Mouse (Mus musculus) hindbrain, embryonic 13.5 days (tissue): ENCODE results near the gene Hand2. TPM values are rescaled to one million over a fixed set of nuclear protein-coding genes. Genes with fewer than 3 reads are reported as not detected.

Source experiments
- ATAC-seq: fragments of 200-750 bp; cut with Nextera tagmentation; 2 replicates; pipeline ENCODE4 v1.8.0; 2017; ENCODE audit warnings: moderate TSS enrichment; ENCODE audit not compliant: low FRiP score
- H3K27ac ChIP-seq: fragments of 300-500 bp; sonication (generic); 2 replicates; pipeline ENCODE4 v1.5.1; 2015; ENCODE audit warnings: inconsistent platforms, mild to moderate bottlenecking, moderate library complexity
- H3K27me3 ChIP-seq: fragments of 300-500 bp; sonication (generic); 2 replicates; pipeline ENCODE4 v1.6.1; 2015; ENCODE audit warnings: mild to moderate bottlenecking, inconsistent platforms
- H3K36me3 ChIP-seq: fragments of 300-500 bp; sonication (generic); 2 replicates; pipeline ENCODE4 v1.6.1; 2015; ENCODE audit warnings: mild to moderate bottlenecking, inconsistent platforms
- H3K4me1 ChIP-seq: fragments of 300-500 bp; sonication (generic); replicated peaks from 2 replicates; pipeline ENCODE4 v1.6.1; 2015; ENCODE audit warnings: inconsistent platforms
- H3K4me2 ChIP-seq: fragments of 300-500 bp; sonication (generic); 2 replicates; pipeline ENCODE4 v1.6.1; 2015; ENCODE audit warnings: inconsistent platforms, mild to moderate bottlenecking, moderate library complexity
- H3K4me3 ChIP-seq: fragments of 300-500 bp; sonication (generic); 2 replicates; pipeline ENCODE4 v1.5.1; 2015; ENCODE audit warnings: mild to moderate bottlenecking, inconsistent platforms
- H3K9ac ChIP-seq: fragments of 300-500 bp; sonication (generic); 2 replicates; pipeline ENCODE4 v1.6.1; 2015; ENCODE audit warnings: mild to moderate bottlenecking, inconsistent platforms
- H3K9me3 ChIP-seq: fragments of 300-500 bp; sonication (generic); 2 replicates; pipeline ENCODE4 v1.6.1; 2016; ENCODE audit warnings: inconsistent platforms
- WGBS: fragments of 180-500 bp; shearing (Covaris S2); methylation state at CpG from one replicate; pipeline ENCODE4 v1.1.7; 2015; 5-methylcytosine and 5-hydroxymethylcytosine counted together
- polyA plus RNA-seq: library from polyadenylated mRNA; unstranded; fragments of >200 nt; fragmentation: Nextera tagmentation; extraction: Ambion mirVana; gene quantifications from 2 replicates; pipeline ENCODE4 v1.2.1, GENCODE M21; 2015

Hand2 gene
- not detected in 2 replicates for polyA plus RNA-seq

DNA sequence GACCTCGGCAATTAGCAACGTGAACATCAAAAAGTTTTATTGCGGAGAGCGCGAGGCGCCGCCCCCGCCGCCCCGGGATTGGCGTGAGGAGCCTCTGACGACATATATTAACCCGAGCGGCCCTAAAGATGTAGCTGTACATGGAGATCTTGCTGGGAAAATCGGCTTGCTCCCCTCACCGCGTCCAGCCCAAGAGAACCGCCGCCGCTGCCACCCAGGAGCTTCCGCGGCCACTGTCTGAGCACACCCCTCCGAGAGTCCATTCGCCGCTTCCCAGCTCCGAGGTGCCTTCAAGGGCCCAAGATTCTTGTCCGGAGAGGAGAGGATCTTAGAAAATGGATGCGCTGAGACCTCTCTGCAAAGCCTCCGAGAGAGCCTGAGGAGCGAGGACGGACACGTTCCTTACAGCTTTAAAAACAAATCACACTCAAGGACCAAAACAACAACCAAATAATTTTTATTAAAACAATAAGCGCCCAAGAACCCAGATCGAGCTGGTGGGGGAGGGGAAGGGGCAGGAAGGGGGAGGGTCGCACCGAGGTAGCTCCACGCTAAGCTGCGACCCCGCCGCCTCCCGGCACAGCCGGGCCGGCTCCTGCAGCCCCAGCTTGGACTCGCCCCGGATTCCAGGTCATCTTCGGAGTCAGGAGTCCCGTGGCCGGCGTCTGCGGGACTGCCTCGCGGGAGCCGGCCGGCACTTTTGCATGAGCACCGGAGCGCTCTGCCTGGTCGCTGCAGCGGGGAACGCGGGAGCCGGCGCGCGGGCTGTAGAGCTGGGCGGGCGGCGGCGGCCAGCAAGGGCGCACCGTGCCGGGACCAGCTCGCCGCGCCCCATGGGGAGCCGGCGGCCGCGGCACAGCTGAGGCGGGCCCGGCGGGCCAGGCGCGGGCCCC, at the start of gene Hand2:
Gene Hand2 (plus strand): TSS at position 133 of the 893 bp plus-strand sequence.
- Histone ChIP-seq H3K27me3 (peaks cover 97% of the 10 kb centered on the region), H3K9me3 (no peaks in the 10 kb centered on the region), H3K4me2 (peak within 1 kb of the TSS; percentile 50), H3K27ac (no peak within 1 kb of the TSS), H3K4me1 (peaks cover 15% of the 10 kb centered on the region), H3K9ac (no peak within 1 kb of the TSS), H3K4me3 (peak within 1 kb of the TSS; percentile 26), H3K36me3 (no peaks in the 10 kb centered on the region)
- WGBS, result under 1% methylated on average over 74 of the region's 83 CpGs
- ATAC-seq, result peak; percentile 58; the same call in 1 of the 2 replicates

DNA sequence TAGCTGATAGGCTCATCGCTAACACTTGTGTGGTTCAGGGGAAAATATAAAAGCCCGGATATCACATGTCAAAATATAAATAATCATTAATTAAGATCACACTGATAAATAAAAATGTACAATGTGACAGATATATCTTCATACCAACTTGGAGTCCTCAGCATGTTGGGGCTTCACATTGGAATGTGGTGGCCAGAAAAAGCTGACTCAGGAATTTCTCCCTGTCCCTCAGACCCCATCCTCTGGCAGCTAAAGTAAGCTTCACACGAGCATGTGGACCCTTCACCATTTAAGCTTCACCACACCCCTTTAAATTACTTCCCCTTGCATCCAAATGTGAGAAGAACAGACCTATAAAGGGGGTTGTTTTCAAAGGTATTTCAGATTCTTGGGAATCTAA, 47.7 kb upstream of the Hand2 start:
- H3K27me3 ChIP-seq, result no peaks in the 10 kb centered on the region
- no peak overlapping the region for H3K4me2 ChIP-seq
- no peak overlapping the region for H3K9ac ChIP-seq
- WGBS, result 74% methylated on average over 3 of the region's 3 CpGs
- no peaks in the 10 kb centered on the region for H3K9me3 ChIP-seq
- H3K4me1 ChIP-seq, result no peaks in the 10 kb centered on the region
- no peak overlapping the region for H3K4me3 ChIP-seq
- H3K27ac ChIP-seq, result no peak overlapping the region
- ATAC-seq, result no peak
- H3K36me3 ChIP-seq, result no peaks in the 10 kb centered on the region

DNA sequence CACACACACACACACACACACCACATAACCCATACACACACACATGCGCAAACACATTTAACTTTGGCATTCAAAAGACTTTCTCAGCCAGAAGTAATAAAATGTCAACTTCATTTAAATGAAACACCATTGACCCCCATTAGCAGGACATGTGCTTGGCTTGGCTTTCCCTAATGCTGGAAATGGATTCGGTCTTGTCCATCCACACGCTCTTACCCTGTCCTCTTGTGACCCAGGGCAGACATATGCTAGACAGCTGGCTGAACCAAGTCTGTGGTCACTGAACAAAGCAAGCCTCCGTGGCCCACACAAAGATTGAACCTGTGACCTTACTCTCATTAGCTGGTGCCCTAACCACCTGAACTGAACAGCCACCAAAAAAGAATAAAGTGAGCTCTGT, 27.3 kb upstream of the Hand2 start:
- H3K4me3 ChIP-seq, result no peak overlapping the region
- no peaks in the 10 kb centered on the region for H3K4me1 ChIP-seq
- no peaks in the 10 kb centered on the region for H3K36me3 ChIP-seq
- H3K4me2 ChIP-seq, result no peak overlapping the region
- H3K9me3 ChIP-seq, result no peaks in the 10 kb centered on the region
- no peak for ATAC-seq
- no peak overlapping the region for H3K27ac ChIP-seq
- no peak overlapping the region for H3K9ac ChIP-seq
- WGBS, result 60% methylated on average over 4 of the region's 4 CpGs
- H3K27me3 ChIP-seq, result no peaks in the 10 kb centered on the region

DNA sequence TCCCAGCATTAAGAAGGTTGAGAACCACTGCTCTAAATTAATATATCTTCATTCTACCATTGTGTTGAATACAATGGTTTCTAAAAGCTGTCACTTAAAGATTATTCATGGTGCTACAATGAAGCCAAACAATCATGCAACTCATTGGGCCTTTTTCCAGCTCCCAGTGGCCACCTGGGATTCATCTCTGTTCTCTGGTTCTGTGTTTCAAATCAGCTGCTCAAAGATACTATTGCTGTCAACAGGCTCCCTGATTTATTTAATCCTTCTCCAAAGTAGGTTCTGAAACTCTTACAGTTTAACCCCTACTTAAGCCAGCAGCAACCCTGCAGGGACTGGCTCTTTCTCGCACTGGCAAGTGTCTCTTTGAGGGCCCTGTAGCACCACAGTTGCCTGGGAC, 17.3 kb upstream of the Hand2 start:
- no peaks in the 10 kb centered on the region for H3K36me3 ChIP-seq
- H3K4me3 ChIP-seq, result no peak overlapping the region
- H3K9me3 ChIP-seq, result no peaks in the 10 kb centered on the region
- no peak overlapping the region for H3K4me2 ChIP-seq
- no peaks in the 10 kb centered on the region for H3K4me1 ChIP-seq
- 50% methylated on average over 1 of the region's 1 CpGs for whole genome bisulfite sequencing
- no peak overlapping the region for H3K27ac ChIP-seq
- H3K27me3 ChIP-seq, result peaks cover 19% of the 10 kb centered on the region
- no peak overlapping the region for H3K9ac ChIP-seq
- ATAC-seq, result no peak

DNA sequence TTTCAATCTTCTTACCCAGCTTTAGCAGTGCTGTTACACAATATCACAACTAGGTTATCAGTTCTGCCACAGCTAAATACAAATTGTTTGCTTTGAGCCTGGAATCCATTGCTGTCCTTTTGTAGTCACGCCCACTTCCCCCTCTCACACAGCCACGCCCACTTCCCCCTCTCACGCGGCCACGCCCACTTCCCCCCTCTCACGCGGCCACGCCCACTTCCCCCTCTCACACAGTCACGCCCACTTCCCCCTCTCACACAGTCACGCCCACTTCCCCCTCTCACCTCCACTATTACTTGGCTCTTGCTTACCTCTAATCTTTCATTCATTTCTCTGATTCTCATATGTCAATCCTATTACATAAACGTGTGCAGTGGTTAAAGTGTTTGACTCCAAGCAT, 15.8 kb upstream of the Hand2 start:
- no peak overlapping the region for H3K27ac ChIP-seq
- H3K9me3 ChIP-seq, result no peaks in the 10 kb centered on the region
- no peaks in the 10 kb centered on the region for H3K4me1 ChIP-seq
- H3K4me3 ChIP-seq, result no peak overlapping the region
- H3K36me3 ChIP-seq, result no peaks in the 10 kb centered on the region
- H3K9ac ChIP-seq, result no peak overlapping the region
- no peak for ATAC-seq
- 61% methylated on average over 11 of the region's 11 CpGs for WGBS
- H3K4me2 ChIP-seq, result no peak overlapping the region
- H3K27me3 ChIP-seq, result peaks cover 28% of the 10 kb centered on the region

DNA sequence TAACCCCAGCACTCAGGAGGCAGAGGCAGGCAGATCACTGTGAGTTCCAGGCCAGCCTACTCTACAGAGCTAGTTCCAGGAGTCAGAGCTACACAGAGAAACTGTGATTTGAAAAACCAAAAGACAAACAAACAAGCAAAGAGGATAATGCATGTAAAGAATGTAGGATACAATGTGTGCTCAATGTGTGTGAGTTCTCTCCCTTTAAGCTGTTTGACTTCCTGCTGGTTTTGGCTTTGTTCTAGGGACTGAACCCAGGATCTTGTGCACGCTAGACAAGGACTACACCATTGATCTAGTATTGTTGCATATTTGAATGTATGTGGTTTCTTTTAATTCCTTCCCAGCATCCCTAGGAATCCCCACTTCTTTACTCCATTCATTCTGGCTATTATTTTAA, 14.3 kb upstream of the Hand2 start:
- no peaks in the 10 kb centered on the region for H3K9me3 ChIP-seq
- H3K9ac ChIP-seq, result no peak overlapping the region
- no peak overlapping the region for H3K4me2 ChIP-seq
- H3K36me3 ChIP-seq, result no peaks in the 10 kb centered on the region
- H3K4me3 ChIP-seq, result no peak overlapping the region
- H3K27ac ChIP-seq, result no peak overlapping the region
- WGBS, result 23% methylated on average over 1 of the region's 1 CpGs
- ATAC-seq, result no peak
- peaks cover 39% of the 10 kb centered on the region for H3K27me3 ChIP-seq
- H3K4me1 ChIP-seq, result no peaks in the 10 kb centered on the region

DNA sequence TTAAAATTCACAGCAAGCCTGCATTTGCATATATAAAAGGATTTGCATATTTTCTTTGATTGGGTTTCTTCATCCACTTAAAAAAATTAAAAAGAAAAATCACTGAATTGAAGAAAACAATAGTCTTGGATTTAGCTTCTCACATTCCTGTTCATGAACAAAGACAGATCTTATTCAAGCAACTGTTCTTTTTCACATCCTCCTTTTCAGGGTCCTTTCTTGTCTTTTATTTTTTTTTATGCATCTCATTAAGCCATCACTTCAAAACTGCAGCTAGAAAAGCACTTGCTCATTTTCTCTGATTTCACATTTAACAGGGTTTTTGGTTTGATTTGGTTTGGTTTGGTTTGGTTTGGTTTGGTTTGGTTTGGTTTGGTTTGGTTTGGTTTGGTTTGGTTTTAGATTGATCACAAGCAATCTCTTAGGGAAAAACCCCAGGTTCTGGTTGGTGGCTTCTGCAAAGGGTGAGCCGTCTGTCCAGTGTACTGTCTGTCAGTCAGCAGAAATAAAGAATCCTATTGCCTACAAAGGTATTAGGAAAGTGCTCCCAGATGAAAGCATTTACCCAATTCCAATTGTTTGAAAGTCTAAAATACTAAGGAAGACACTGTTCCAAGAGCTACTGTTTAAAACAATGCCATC, 10.8 kb upstream of the Hand2 start:
- Histone ChIP-seq H3K36me3 (no peaks in the 10 kb centered on the region), H3K27ac (no peak overlapping the region), H3K4me1 (0 out of 2 replicates have a peak, but pooled peaks cover 3% of the 10 kb centered on the region), H3K9ac (no peak overlapping the region), H3K27me3 (peaks cover 72% of the 10 kb centered on the region), H3K9me3 (no peaks in the 10 kb centered on the region), H3K4me2 (no peak overlapping the region), H3K4me3 (no peak overlapping the region)
- ATAC-seq, result no peak
- WGBS, result 12% methylated on average over 1 of the region's 1 CpGs

DNA sequence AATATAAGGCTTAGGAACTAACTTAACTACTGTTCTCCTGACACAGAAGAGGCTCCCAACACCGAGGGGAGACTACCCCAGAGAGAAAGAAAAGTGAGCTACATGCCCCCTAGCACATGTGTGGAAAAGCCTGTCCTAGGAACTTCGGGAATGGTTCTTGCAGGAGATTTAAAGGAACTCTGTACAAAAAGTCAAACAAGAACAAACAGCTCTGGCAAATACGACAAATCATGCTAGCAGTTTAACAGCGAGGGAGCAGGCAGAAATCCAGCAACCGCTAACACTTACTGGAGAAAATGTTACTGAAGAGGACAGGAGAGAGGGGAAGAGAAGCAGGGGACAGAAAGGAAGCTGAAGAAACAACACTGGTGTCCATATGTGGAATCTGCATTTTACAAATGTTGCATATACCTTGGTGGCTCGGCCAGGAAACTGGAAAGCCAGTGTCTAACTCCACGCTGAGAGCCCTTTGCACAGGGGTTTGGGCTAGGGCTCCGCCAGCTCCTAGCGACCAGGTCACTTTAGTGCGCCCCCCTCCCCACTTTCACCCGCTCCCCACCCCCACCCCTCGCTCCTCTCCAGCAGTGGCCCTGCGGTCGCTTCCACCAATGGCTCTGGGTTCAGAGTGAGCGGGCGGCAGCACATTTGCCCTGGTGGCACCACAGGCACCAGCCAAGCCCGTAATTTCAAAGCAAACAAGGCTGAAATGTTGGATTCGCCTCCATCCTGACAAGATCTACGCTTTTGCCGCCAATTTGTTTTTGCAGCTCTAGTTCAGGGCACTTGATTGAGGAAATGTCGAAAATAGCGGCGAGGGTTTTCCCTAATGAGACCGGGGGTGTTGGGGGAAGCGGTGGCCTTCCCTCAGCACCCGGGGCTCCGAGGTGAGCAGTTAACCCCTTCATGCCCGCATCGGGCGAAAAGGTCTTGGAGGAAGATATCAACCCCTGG, 8.5 kb upstream of the Hand2 start:
- H3K4me1 ChIP-seq, result 0 out of 2 replicates have a peak, but pooled peaks cover 3% of the 10 kb centered on the region
- WGBS, result under 1% methylated on average over 30 of the region's 30 CpGs
- no peaks in the 10 kb centered on the region for H3K9me3 ChIP-seq
- no peak overlapping the region for H3K4me3 ChIP-seq
- peak; percentile 61; the same call in 1 of the 2 replicates for ATAC-seq
- H3K9ac ChIP-seq, result no peak overlapping the region
- no peak overlapping the region for H3K27ac ChIP-seq
- H3K27me3 ChIP-seq, result peaks cover 88% of the 10 kb centered on the region
- no peaks in the 10 kb centered on the region for H3K36me3 ChIP-seq
- no peak overlapping the region for H3K4me2 ChIP-seq

DNA sequence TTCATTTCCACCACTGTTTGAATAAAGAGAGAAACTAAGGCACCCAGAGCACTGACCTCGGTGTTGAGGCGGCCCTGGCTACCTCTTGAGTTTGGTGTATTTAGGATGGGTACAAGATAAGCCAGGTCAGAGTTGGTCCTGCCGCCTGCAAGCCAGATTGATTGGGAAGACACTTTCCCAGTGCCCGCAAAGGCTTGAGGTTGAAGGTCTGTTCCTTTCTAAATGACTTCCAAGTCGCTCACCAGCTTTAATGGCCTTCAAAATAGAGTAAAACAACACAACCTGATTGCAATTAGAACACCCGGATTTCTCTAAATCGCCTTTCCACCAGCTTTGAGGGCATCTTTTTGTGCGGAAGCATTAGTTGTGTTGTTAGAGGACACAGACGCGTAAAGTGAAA, 7.2 kb upstream of the Hand2 start:
- Histone ChIP-seq H3K27me3 (peaks cover 89% of the 10 kb centered on the region), H3K27ac (no peak overlapping the region), H3K4me2 (no peak overlapping the region), H3K4me1 (0 out of 2 replicates have a peak, but pooled peaks cover 3% of the 10 kb centered on the region), H3K36me3 (no peaks in the 10 kb centered on the region), H3K9ac (no peak overlapping the region), H3K4me3 (no peak overlapping the region), H3K9me3 (no peaks in the 10 kb centered on the region)
- ATAC-seq, result no peak
- 4% methylated on average over 10 of the region's 10 CpGs for WGBS

DNA sequence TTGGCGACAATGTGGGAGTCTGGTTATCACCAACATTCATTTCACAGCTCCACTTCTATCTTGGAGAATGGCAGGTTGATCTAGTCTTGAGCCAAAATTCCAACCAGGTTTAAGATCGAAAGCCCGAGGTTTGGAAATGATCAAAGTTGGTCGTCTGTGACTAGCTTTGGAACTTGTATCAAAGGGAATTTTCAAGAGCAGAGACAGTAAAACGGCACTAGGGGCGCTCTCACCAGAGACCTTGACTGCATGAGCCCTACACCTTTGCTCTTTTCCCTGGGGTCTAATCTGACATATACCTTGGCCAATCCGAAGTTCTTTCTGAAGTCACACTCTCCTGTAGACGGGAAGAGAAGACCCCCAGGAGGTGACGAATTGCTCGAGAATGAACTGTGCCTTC, 6.6 kb upstream of the Hand2 start:
- 3% methylated on average over 10 of the region's 10 CpGs for WGBS
- Histone ChIP-seq H3K36me3 (no peaks in the 10 kb centered on the region), H3K27ac (no peak overlapping the region), H3K9ac (no peak overlapping the region), H3K4me2 (no peak overlapping the region), H3K4me3 (no peak overlapping the region), H3K9me3 (no peaks in the 10 kb centered on the region), H3K4me1 (0 out of 2 replicates have a peak, but pooled peaks cover 3% of the 10 kb centered on the region), H3K27me3 (peaks cover 89% of the 10 kb centered on the region)
- no peak for ATAC-seq

DNA sequence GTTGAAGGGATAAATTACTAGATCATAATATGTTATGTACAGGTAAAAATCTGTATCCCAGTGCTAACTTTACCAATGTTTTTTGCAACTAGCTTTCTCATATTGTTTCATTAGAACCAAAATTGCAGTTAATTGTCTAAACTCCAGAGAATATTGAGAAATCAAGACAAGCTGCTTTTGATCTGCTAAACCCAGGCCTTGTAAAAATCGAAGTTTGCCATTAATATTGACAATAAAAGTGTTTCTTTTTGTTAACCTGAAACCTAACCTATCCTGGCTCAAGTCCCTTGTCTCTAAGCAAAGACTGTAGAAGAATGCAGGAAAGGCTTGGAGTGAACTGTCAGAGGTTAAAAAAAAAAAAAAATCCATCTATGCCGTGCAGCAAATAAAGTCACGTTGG, 5.3 kb upstream of the Hand2 start:
- ATAC-seq, result no peak

DNA sequence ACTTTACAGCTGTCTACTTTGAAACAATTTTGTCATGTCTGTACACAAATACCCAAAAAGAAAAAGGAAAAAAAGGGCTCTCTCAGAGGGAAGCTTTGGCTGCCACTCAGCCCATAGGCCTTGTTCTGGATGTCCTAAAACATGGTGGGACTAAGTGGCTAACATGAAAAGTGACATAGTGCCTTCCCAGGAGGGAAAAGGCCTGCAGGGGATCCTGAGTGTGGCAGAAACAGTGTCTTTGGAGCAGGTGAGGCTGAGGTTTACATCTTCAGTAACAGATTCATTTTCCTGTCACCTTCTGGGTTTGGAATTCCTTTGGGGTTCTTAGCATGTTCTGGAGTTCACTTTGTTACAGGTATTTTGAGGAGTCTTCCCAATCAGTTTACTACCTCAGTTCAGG, 3.7 kb upstream of the Hand2 start:
- Histone ChIP-seq H3K4me3 (no peak overlapping the region), H3K4me2 (no peak overlapping the region), H3K36me3 (no peaks in the 10 kb centered on the region), H3K9ac (no peak overlapping the region), H3K9me3 (no peaks in the 10 kb centered on the region), H3K27ac (no peak overlapping the region), H3K4me1 (peaks cover 17% of the 10 kb centered on the region), H3K27me3 (peaks cover 98% of the 10 kb centered on the region)
- no peak for ATAC-seq

More for the DNA sequence above, 5.3 kb upstream of the Hand2 start:
- Histone ChIP-seq H3K27ac (no peak overlapping the region), H3K4me2 (no peak overlapping the region), H3K36me3 (no peaks in the 10 kb centered on the region), H3K9ac (no peak overlapping the region), H3K27me3 (peaks cover 96% of the 10 kb centered on the region), H3K4me3 (no peak overlapping the region), H3K4me1 (0 out of 2 replicates have a peak, but pooled peaks cover 3% of the 10 kb centered on the region), H3K9me3 (no peaks in the 10 kb centered on the region)
- 3% methylated on average over 3 of the region's 3 CpGs for WGBS
